Mouse (Mus musculus): Measurements from ENCODE around the gene Fndc4. TPM values are rescaled to one million over a fixed set of nuclear protein-coding genes. Genes with fewer than 3 reads are reported as not detected.

Fndc4 gene
- polyA plus RNA-seq, 1 experiment from 2014 or later = 5.2 TPM

DNA sequence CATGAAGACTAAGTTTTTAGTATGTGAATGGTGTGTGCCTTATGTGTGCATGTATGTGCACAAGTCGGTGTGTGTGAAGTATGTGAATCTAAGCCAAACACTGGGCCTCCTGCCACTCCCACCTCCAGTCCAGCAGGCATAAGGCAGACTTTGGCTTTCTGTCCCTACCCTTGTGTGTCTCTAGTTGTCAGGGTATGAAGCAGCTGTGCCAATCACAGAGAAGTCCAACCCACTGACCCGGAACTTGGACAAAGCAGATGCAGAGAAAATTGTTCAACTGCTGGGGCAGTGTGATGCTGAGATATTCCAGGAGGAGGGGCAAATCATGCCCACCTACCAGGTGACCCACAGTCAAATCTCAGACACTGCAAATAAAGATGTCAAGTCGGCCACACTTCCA lies 2.1 kb upstream of the Fndc4 start:
- H3K4me1 ChIP-seq (ENCODE audit: control insufficient read depth, low read depth, low read length) = peaks cover 4% of the 10 kb centered on the region
- H3K36me3 ChIP-seq (ENCODE audit: control insufficient read depth, insufficient read depth) = no peaks in the 10 kb centered on the region
- peaks cover 28% of the 10 kb centered on the region for H3K27me3 ChIP-seq (ENCODE audit: control insufficient read depth, insufficient read depth, low read depth, low read length)
- no peak overlapping the region for H3K27ac ChIP-seq (ENCODE audit: low read length)
- H3K9me3 ChIP-seq (replicated peaks; ENCODE audit: control insufficient read depth, low read length) = no peaks in the 10 kb centered on the region
- H3K4me2 ChIP-seq (ENCODE audit: low read depth, low read length) = peak overlapping the region; percentile 15; the same call in 1 of the 2 replicates
- WGBS (ENCODE audit: insufficient replicate concordance) = 44% methylated on average over 3 of the region's 3 CpGs
- H3K4me3 ChIP-seq (ENCODE audit: low read depth, low read length) = no peak overlapping the region
- H3K9ac ChIP-seq (ENCODE audit: low read depth, low read length) = no peak overlapping the region
- no peak for ATAC-seq (ENCODE audit: low read depth)

DNA sequence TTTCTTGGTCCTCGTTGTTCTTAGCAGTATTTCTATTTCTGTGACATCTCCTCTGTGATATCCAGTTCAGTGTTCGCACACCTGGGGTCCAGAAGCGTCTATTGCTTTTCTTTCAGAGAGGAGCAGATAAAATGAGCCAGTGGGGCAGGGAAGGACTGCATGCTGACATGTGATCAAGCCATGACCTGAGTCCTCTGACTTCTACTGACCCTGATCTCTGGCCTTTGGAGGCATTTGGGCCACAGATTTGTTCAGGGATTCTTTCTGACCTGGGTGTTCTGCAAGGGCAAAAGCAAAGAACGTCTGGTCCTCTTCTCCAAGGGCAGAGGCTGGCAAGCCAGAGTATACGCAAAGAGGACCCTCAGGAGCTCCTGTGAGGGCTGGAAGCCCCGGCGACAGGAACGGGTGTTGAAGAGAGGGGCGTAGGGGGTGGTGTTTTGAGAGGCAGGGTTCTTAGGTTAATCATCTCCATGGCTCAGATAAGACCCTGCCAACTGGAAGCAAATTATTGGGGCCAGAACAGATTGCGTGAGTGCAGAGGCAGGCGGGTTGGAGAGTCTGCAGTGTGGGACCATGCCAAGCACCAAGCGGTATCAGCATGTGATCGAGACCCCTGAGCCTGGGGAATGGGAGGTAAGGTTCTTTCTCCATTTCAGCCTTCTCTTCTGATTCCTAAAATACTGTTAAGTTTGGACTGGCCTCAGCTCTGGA lies 1.3 kb upstream of the Fndc4 start, which contains the start of gene Gckr:
Gene Gckr, plus strand, starts transcription at position 397 of the 711 bp plus-strand sequence.
- Histone ChIP-seq H3K27me3 (ENCODE audit: control insufficient read depth, insufficient read depth, low read depth, low read length) (peaks cover 28% of the 10 kb centered on the region), H3K9ac (ENCODE audit: low read depth, low read length) (no peak within 1 kb of the TSS), H3K27ac (ENCODE audit: low read length) (peak within 1 kb of the TSS; percentile 69), H3K4me2 (ENCODE audit: low read depth, low read length) (peak within 1 kb of the TSS; percentile 15; the same call in 1 of the 2 replicates), H3K36me3 (ENCODE audit: control insufficient read depth, insufficient read depth) (no peaks in the 10 kb centered on the region), H3K4me1 (ENCODE audit: control insufficient read depth, low read depth, low read length) (peaks cover 4% of the 10 kb centered on the region), H3K9me3 (replicated peaks; ENCODE audit: control insufficient read depth, low read length) (no peaks in the 10 kb centered on the region), H3K4me3 (ENCODE audit: low read depth, low read length) (0 out of 2 replicates have a peak within 1 kb of the TSS, but pooled peaks have one; percentile 5)
- WGBS (ENCODE audit: insufficient replicate concordance) = 47% methylated on average over 13 of the region's 13 CpGs
- peak; percentile 77 for ATAC-seq (ENCODE audit: low read depth)

DNA sequence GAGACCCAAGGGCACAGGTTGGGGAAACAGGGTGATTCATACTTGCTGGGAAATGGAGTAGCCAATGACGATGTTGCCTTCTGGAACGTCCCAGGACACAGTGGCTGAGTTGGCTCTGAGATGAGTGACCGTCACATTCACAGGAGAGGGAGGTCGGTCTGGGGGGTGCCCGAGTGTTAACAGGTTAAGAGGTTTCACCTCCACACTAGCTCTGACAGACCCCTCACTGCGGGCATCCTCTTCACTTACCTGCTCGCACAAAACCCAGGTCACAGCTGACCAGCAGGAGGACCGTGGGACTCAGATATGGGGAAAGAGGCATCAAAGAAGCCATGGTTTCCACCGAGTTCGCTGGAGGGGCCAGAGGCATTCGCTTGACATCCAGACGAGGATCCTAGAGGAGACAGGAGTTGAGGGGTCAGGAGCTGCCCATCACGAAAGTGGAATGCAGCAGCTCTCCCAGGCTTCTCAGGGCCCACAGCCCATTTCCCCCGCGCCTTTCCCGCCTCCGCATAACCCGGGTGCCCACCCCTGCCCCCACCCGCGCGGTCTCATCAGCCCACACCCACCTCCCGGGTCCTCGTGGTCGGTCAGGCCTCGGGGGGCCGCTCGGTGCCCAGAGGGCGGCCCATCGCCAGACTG lies 795 bp downstream of the Fndc4 start:
- H3K9ac ChIP-seq (ENCODE audit: low read depth, low read length) = peak overlapping the region; percentile 43
- H3K4me2 ChIP-seq (ENCODE audit: low read depth, low read length) = peak overlapping the region; percentile 69
- peak overlapping the region; percentile 59 for H3K4me3 ChIP-seq (ENCODE audit: low read depth, low read length)
- no peaks in the 10 kb centered on the region for H3K9me3 ChIP-seq (replicated peaks; ENCODE audit: control insufficient read depth, low read length)
- WGBS (ENCODE audit: insufficient replicate concordance) = 14% methylated on average over 29 of the region's 29 CpGs
- H3K27ac ChIP-seq (ENCODE audit: low read length) = no peak overlapping the region
- no peak for ATAC-seq (ENCODE audit: low read depth)
- no peaks in the 10 kb centered on the region for H3K36me3 ChIP-seq (ENCODE audit: control insufficient read depth, insufficient read depth)
- H3K27me3 ChIP-seq (ENCODE audit: control insufficient read depth, insufficient read depth, low read depth, low read length) = peaks cover 28% of the 10 kb centered on the region
- H3K4me1 ChIP-seq (ENCODE audit: control insufficient read depth, low read depth, low read length) = peaks cover 14% of the 10 kb centered on the region

DNA sequence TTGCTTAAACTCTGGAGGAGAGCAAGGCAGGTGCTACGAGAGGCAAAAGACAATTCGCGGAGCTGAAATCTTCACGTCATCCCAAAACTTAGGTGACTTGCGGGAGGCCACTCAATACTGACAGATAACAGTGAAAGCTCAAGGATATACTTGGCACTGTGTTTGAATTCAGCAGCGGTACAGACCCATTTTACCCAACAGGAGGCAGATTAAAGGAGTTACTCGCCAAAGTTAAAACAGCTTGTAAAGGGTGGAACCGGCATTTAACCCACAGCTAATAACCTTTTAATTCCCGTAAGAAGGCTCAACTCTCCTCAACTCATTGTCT lies 4.6 kb downstream of the Fndc4 start:
- WGBS (ENCODE audit: insufficient replicate concordance) = 7% methylated on average over 9 of the region's 9 CpGs
- Histone ChIP-seq H3K27ac (ENCODE audit: low read length) (peak overlapping the region; percentile 77), H3K4me1 (ENCODE audit: control insufficient read depth, low read depth, low read length) (peaks cover 15% of the 10 kb centered on the region), H3K4me2 (ENCODE audit: low read depth, low read length) (peak overlapping the region; percentile 90), H3K9me3 (replicated peaks; ENCODE audit: control insufficient read depth, low read length) (no peaks in the 10 kb centered on the region), H3K36me3 (ENCODE audit: control insufficient read depth, insufficient read depth) (no peaks in the 10 kb centered on the region), H3K27me3 (ENCODE audit: control insufficient read depth, insufficient read depth, low read depth, low read length) (peaks cover 20% of the 10 kb centered on the region), H3K9ac (ENCODE audit: low read depth, low read length) (peak overlapping the region; percentile 69), H3K4me3 (ENCODE audit: low read depth, low read length) (peak overlapping the region; percentile 66)
- peak; percentile 28 for ATAC-seq (ENCODE audit: low read depth)

DNA sequence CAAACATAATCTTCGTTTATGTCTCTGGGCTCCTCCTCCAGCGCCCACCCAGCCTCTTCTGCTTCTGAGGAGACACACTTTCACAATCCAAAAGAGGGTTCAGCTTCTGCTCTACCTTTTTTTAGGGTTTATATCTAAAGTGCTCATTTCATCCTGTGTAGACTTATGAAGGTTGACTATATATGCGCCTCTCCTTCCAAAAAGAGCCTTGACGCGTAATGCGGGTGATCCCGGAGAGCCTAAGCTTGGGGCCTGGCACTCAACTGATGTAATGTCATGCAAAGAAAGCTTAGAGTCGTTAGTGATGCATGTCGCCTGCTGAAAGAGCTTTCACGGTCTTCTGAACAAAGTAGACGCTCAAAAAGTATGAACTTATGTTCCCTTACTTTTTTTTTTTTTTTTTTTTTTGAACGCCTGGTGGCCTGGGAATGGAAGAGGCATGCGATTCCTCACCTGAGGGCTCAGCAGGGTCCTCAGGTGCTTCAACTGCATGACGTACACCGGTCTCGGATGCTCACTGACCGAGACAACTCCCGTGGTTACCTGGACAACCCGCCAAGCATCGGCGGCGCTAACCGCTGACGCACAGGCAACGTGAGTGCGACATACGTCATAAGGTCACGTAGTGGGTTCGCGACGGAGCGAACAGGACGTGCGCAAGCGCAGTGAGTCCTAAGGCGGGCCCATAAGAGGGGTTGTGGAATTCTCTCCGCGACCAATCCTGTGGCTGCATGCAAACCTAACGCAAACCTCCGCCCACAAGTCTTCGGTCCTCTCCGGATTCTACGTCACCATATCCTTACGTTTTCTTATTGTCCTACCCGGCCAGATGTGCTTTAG lies 5.1 kb downstream of the Fndc4 start, which contains the start of gene Ift172:
Gene Ift172, minus strand, starts transcription at position 596 of the 840 bp plus-strand sequence.
- H3K9ac ChIP-seq (ENCODE audit: low read depth, low read length) = peak within 1 kb of the TSS; percentile 69
- H3K9me3 ChIP-seq (replicated peaks; ENCODE audit: control insufficient read depth, low read length) = no peaks in the 10 kb centered on the region
- peaks cover 15% of the 10 kb centered on the region for H3K4me1 ChIP-seq (ENCODE audit: control insufficient read depth, low read depth, low read length)
- peak within 1 kb of the TSS; percentile 66 for H3K4me3 ChIP-seq (ENCODE audit: low read depth, low read length)
- H3K27ac ChIP-seq (ENCODE audit: low read length) = peak within 1 kb of the TSS; percentile 77
- no peaks in the 10 kb centered on the region for H3K36me3 ChIP-seq (ENCODE audit: control insufficient read depth, insufficient read depth)
- H3K4me2 ChIP-seq (ENCODE audit: low read depth, low read length) = peak within 1 kb of the TSS; percentile 90
- WGBS (ENCODE audit: insufficient replicate concordance) = 2% methylated on average over 45 of the region's 45 CpGs
- ATAC-seq (ENCODE audit: low read depth) = peak; percentile 98
- H3K27me3 ChIP-seq (ENCODE audit: control insufficient read depth, insufficient read depth, low read depth, low read length) = peaks cover 15% of the 10 kb centered on the region

DNA sequence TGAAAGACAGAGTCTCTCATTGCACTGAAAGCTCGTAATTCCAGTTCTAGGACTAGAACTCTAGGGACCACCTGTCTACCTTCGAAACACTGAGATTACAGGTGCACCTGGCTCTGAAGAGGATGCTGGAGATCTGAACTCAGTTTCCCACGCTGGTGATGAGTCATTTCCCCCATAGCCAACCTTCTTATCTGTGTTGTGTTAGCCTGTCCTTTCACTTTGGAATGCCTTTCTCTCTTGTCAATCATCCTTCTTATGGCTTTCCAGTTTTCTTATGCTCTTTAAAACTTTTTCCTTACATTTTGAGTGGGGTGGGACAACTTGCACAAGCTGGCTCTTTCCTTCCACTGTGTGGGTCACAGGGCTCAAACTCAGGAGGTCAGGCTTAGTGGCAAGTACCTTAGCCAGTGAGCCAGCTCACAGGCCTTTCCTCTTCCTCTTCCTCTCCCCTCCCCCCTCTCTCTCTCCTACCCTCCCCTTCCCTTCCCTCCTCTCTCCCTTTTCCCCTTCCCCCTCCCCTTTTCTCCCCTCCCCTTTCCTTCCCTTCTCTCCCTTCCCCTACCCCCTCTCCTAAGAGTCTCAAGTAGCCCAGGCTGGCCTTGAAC lies 6.2 kb downstream of the Fndc4 start:
- no peak overlapping the region for H3K9ac ChIP-seq (ENCODE audit: low read depth, low read length)
- WGBS (ENCODE audit: insufficient replicate concordance) = 44% methylated on average over 3 of the region's 3 CpGs
- H3K36me3 ChIP-seq (ENCODE audit: control insufficient read depth, insufficient read depth) = no peaks in the 10 kb centered on the region
- no peak for ATAC-seq (ENCODE audit: low read depth)
- no peak overlapping the region for H3K4me2 ChIP-seq (ENCODE audit: low read depth, low read length)
- H3K4me1 ChIP-seq (ENCODE audit: control insufficient read depth, low read depth, low read length) = peaks cover 11% of the 10 kb centered on the region
- no peak overlapping the region for H3K27ac ChIP-seq (ENCODE audit: low read length)
- H3K9me3 ChIP-seq (replicated peaks; ENCODE audit: control insufficient read depth, low read length) = no peaks in the 10 kb centered on the region
- peaks cover 4% of the 10 kb centered on the region for H3K27me3 ChIP-seq (ENCODE audit: control insufficient read depth, insufficient read depth, low read depth, low read length)
- no peak overlapping the region for H3K4me3 ChIP-seq (ENCODE audit: low read depth, low read length)

DNA sequence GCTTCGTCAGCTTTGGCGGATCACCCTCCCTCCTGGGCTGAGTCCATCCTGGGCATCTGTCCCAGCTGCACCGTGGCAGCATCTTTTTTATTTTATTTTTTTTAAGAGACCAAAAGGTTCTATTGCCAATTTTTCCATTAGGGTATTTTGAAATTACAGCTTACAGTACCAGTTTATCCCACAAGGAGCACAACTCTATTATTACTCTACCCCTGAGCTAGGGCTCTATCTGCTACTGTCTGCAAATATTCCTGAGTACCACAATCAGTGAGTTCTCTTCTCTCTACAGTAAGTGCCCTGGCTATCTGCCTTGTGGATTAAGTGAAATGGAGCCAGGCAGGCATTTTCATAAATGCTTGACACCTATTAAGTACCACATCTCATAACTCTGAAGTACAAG lies 7.2 kb downstream of the Fndc4 start:
- Histone ChIP-seq H3K4me1 (ENCODE audit: control insufficient read depth, low read depth, low read length) (peaks cover 11% of the 10 kb centered on the region), H3K36me3 (ENCODE audit: control insufficient read depth, insufficient read depth) (no peaks in the 10 kb centered on the region), H3K4me3 (ENCODE audit: low read depth, low read length) (no peak overlapping the region), H3K27ac (ENCODE audit: low read length) (no peak overlapping the region), H3K27me3 (ENCODE audit: control insufficient read depth, insufficient read depth, low read depth, low read length) (no peaks in the 10 kb centered on the region; the same call in 1 of the 2 replicates), H3K9me3 (replicated peaks; ENCODE audit: control insufficient read depth, low read length) (no peaks in the 10 kb centered on the region), H3K4me2 (ENCODE audit: low read depth, low read length) (no peak overlapping the region), H3K9ac (ENCODE audit: low read depth, low read length) (no peak overlapping the region)
- no peak for ATAC-seq (ENCODE audit: low read depth)
- 62% methylated on average over 3 of the region's 3 CpGs for WGBS (ENCODE audit: insufficient replicate concordance)

DNA sequence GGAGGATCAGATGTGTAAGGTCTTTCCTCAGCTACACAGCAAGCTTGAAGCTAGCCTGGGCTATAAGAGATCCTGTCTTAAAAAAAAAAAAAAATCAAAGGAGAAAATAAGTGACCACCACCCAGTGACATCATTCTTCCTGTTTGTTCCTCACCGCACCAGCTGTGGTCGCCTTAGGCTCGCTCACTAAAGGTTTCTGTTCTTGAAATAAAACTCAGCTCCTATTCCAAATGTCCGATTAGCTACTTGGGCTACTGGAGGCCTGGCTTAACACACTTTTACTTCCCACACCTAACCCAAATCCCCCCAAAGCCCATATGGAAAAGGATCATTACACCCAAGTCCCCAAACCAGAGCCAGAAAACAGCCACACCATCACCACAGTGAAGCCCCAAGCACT lies 7.7 kb downstream of the Fndc4 start:
- H3K36me3 ChIP-seq (ENCODE audit: control insufficient read depth, insufficient read depth) = no peaks in the 10 kb centered on the region
- ATAC-seq (ENCODE audit: low read depth) = no peak
- H3K9ac ChIP-seq (ENCODE audit: low read depth, low read length) = no peak overlapping the region
- H3K4me2 ChIP-seq (ENCODE audit: low read depth, low read length) = no peak overlapping the region
- H3K4me3 ChIP-seq (ENCODE audit: low read depth, low read length) = no peak overlapping the region
- H3K9me3 ChIP-seq (replicated peaks; ENCODE audit: control insufficient read depth, low read length) = no peaks in the 10 kb centered on the region
- no peaks in the 10 kb centered on the region for H3K27me3 ChIP-seq (ENCODE audit: control insufficient read depth, insufficient read depth, low read depth, low read length)
- peaks cover 11% of the 10 kb centered on the region for H3K4me1 ChIP-seq (ENCODE audit: control insufficient read depth, low read depth, low read length)
- 27% methylated on average over 4 of the region's 4 CpGs for WGBS (ENCODE audit: insufficient replicate concordance)
- H3K27ac ChIP-seq (ENCODE audit: low read length) = no peak overlapping the region
